Mouse (Mus musculus) heart, embryonic 14.5 days (tissue): ENCODE measurements around the gene Llph. TPM values are rescaled to one million over a fixed set of nuclear protein-coding genes. Genes with fewer than 3 reads are reported as not detected.

ENCODE experiments used
- ATAC-seq: fragments of 200-750 bp; cut with Nextera tagmentation; 2 replicates; pipeline ENCODE4 v1.8.0; 2017; ENCODE audit warnings: low read depth, moderate TSS enrichment; ENCODE audit not compliant: insufficient number of reproducible peaks, insufficient read depth, low FRiP score
- H3K27ac ChIP-seq, 2 experiments: fragments of 200-500 bp in 1 of 2; fragments of 300-500 bp in 1 of 2; sonication (generic) in 1 of 2; replicated peaks in 1 of 2; 2 replicates each; pipeline ENCODE4 v1.5.1; 2012 to 2014; ENCODE audit warnings: low read depth in 2 of 2, low read length in 2 of 2, control low read depth in 1 of 2, mild to moderate bottlenecking in 1 of 2, mixed read lengths in 1 of 2; ENCODE audit not compliant: control insufficient read depth in 1 of 2, insufficient read depth in 1 of 2
- H3K27me3 ChIP-seq: fragments of 300-500 bp; sonication (generic); 2 replicates; pipeline ENCODE4 v1.6.1; 2014; ENCODE audit warnings: mild to moderate bottlenecking, low read length, control low read depth; ENCODE audit not compliant: control insufficient read depth, insufficient read depth
- H3K36me3 ChIP-seq: fragments of 300-500 bp; sonication (generic); 2 replicates; pipeline ENCODE4 v1.6.1; 2014; ENCODE audit warnings: mild to moderate bottlenecking, control low read depth, low read length, mixed read lengths; ENCODE audit not compliant: control insufficient read depth, insufficient read depth
- H3K4me1 ChIP-seq, 2 experiments: fragments of 200-500 bp in 1 of 2; fragments of 300-500 bp in 1 of 2; sonication (generic) in 1 of 2; 2 replicates each; pipeline ENCODE4 v1.6.1; 2012 to 2014; ENCODE audit warnings: low read length in 2 of 2, control low read depth in 1 of 2, mixed read lengths in 1 of 2; ENCODE audit not compliant: control insufficient read depth in 2 of 2, insufficient read depth in 2 of 2
- H3K4me2 ChIP-seq: fragments of 300-500 bp; sonication (generic); 2 replicates; pipeline ENCODE4 v1.6.1; 2014; ENCODE audit warnings: mild to moderate bottlenecking, low read length
- H3K4me3 ChIP-seq, 2 experiments: fragments of 200-500 bp in 1 of 2; fragments of 300-500 bp in 1 of 2; sonication (generic) in 1 of 2; 2 replicates each; pipeline ENCODE4 v1.5.1; 2012 to 2014; ENCODE audit warnings: low read length in 2 of 2, mild to moderate bottlenecking in 2 of 2, control low read depth in 1 of 2, low read depth in 1 of 2, moderate library complexity in 1 of 2; ENCODE audit not compliant: control insufficient read depth in 1 of 2, insufficient read depth in 1 of 2
- H3K9ac ChIP-seq: fragments of 300-500 bp; sonication (generic); 2 replicates; pipeline ENCODE4 v1.6.1; 2014; ENCODE audit warnings: mild to moderate bottlenecking, low read length
- H3K9me3 ChIP-seq: fragments of 300-500 bp; sonication (generic); 2 replicates; pipeline ENCODE4 v1.6.1; 2016; ENCODE audit warnings: low read length, control low read depth; ENCODE audit not compliant: control insufficient read depth
- WGBS: fragments of 180-500 bp; shearing (Covaris S2); extraction: QIAGEN DNeasy Blood & Tissue Kit; methylation state at CpG from one replicate; pipeline ENCODE4 v1.1.7; 2014; 5-methylcytosine and 5-hydroxymethylcytosine counted together
- polyA plus RNA-seq: library from polyadenylated mRNA; unstranded; fragments of >200 nt; fragmentation: Nextera tagmentation; extraction: Ambion mirVana; gene quantifications from 2 replicates; pipeline ENCODE4 v1.2.1, GENCODE M21; 2014

Llph gene
- polyA plus RNA-seq, 1 experiment from 2014 or later: 30.9 TPM

GRCm38 (mm10) chr10:120270777-120271176 lies 43.9 kb downstream of the Llph start:
- Histone ChIP-seq H3K4me3 (no peak overlapping the region), H3K36me3 (no peaks in the 10 kb centered on the region), H3K9ac (no peak overlapping the region), H3K4me1 (peaks cover 7 to 9% of the 10 kb centered on the region in 2 experiments; a peak in 3 of 4 replicates), H3K27me3 (0 out of 2 replicates have a peak, but pooled peaks cover under 1% of the 10 kb centered on the region), H3K9me3 (no peaks in the 10 kb centered on the region), H3K4me2 (no peak overlapping the region), H3K27ac (no peak overlapping the region)
- ATAC-seq: no peak
- 73% methylated on average over 4 of the region's 4 CpGs for WGBS

GRCm38 (mm10) chr10:120271318-120271717 lies 44.4 kb downstream of the Llph start:
- 62% methylated on average over 6 of the region's 6 CpGs for WGBS
- no peaks in the 10 kb centered on the region for H3K9me3 ChIP-seq
- H3K9ac ChIP-seq: no peak overlapping the region
- no peak overlapping the region for H3K27ac ChIP-seq
- H3K36me3 ChIP-seq: no peaks in the 10 kb centered on the region
- no peak for ATAC-seq
- H3K4me2 ChIP-seq: peak overlapping the region; percentile 67
- H3K4me3 ChIP-seq: no peak overlapping the region
- H3K4me1 ChIP-seq: peaks cover 7 to 9% of the 10 kb centered on the region in 2 experiments; a peak in 3 of 4 replicates
- 0 out of 2 replicates have a peak, but pooled peaks cover 3% of the 10 kb centered on the region for H3K27me3 ChIP-seq

- Histone ChIP-seq H3K9me3 (no peaks in the 10 kb centered on the region), H3K27me3 (0 out of 2 replicates have a peak, but pooled peaks cover 3% of the 10 kb centered on the region), H3K4me2 (peak overlapping the region; percentile 67), H3K4me1 (peaks cover 7 to 9% of the 10 kb centered on the region in 2 experiments; a peak in 3 of 4 replicates), H3K36me3 (no peaks in the 10 kb centered on the region), H3K4me3 (peak overlapping the region; percentile 2 to 16), H3K27ac (no peak overlapping the region), H3K9ac (peak overlapping the region; percentile 32)
- 21% methylated on average over 10 of the region's 11 CpGs for WGBS
- no peak for ATAC-seq
Measured at GRCm38 (mm10) chr10:120271879-120272269, 45.0 kb downstream of the Llph start.

GRCm38 (mm10) chr10:120272270-120272883 lies 45.5 kb downstream of the Llph start:
- Histone ChIP-seq H3K9ac (peak overlapping the region; percentile 32), H3K4me3 (peak overlapping the region; percentile 2 to 16), H3K27me3 (0 out of 2 replicates have a peak, but pooled peaks cover 3% of the 10 kb centered on the region), H3K9me3 (no peaks in the 10 kb centered on the region), H3K36me3 (no peaks in the 10 kb centered on the region), H3K27ac (no peak overlapping the region), H3K4me1 (peaks cover 7 to 9% of the 10 kb centered on the region in 2 experiments; a peak in 3 of 4 replicates), H3K4me2 (peak overlapping the region; percentile 67)
- 7% methylated on average over 19 of the region's 19 CpGs for WGBS
- ATAC-seq: no peak

- 89% methylated on average over 7 of the region's 7 CpGs for whole genome bisulfite sequencing
- Histone ChIP-seq H3K36me3 (no peaks in the 10 kb centered on the region), H3K27me3 (0 out of 2 replicates have a peak, but pooled peaks cover 3% of the 10 kb centered on the region), H3K9ac (no peak overlapping the region), H3K4me2 (no peak overlapping the region), H3K27ac (no peak overlapping the region), H3K4me1 (peaks cover 7 to 9% of the 10 kb centered on the region in 2 experiments; a peak in 3 of 4 replicates), H3K4me3 (no peak overlapping the region), H3K9me3 (no peaks in the 10 kb centered on the region)
- no peak for ATAC-seq
Measured at GRCm38 (mm10) chr10:120273335-120273734, 46.5 kb downstream of the Llph start.

- Histone ChIP-seq H3K4me1 (peaks cover 8 to 11% of the 10 kb centered on the region in 2 experiments), H3K4me3 (no peak overlapping the region), H3K9ac (no peak overlapping the region), H3K27ac (no peak overlapping the region), H3K4me2 (peak overlapping the region; percentile 28), H3K27me3 (peaks cover 16% of the 10 kb centered on the region; the same call in 1 of the 2 replicates), H3K36me3 (no peaks in the 10 kb centered on the region), H3K9me3 (no peaks in the 10 kb centered on the region)
- ATAC-seq: no peak; the same call in 1 of the 2 replicates
- 14% methylated on average over 12 of the region's 12 CpGs for WGBS
Measured at GRCm38 (mm10) chr10:120279482-120280128, 52.7 kb downstream of the Llph start.

GRCm38 (mm10) chr10:120280375-120280774 lies 53.5 kb downstream of the Llph start:
- Histone ChIP-seq H3K27me3 (peaks cover 16% of the 10 kb centered on the region; the same call in 1 of the 2 replicates), H3K9me3 (no peaks in the 10 kb centered on the region), H3K36me3 (no peaks in the 10 kb centered on the region), H3K4me2 (no peak overlapping the region), H3K4me3 (no peak overlapping the region), H3K4me1 (peaks cover 8 to 11% of the 10 kb centered on the region in 2 experiments), H3K27ac (no peak overlapping the region), H3K9ac (no peak overlapping the region)
- ATAC-seq: no peak
- WGBS: 27% methylated on average over 4 of the region's 4 CpGs
